Mouse (Mus musculus): ENCODE results near the gene Slc26a3.

The Slc26a3 gene

GRCm38 (mm10) chr12:31390571-31390970 is at the start of gene Slc26a3:
TSS of gene Slc26a3 (plus strand) at chr12:31390871.
- in situ Hi-C loops (cut with MboI, MseI): no loop called here

GRCm38 (mm10) chr12:31350191-31350943 is 40.3 kb upstream of the Slc26a3 start:
- in situ Hi-C loops (cut with MboI, MseI): loop anchor here (10.0 kb wide), 1 partner anchor 894 kb away; no protein-coding TSS in a partner anchor

GRCm38 (mm10) chr12:31350944-31351928 is 39.4 kb upstream of the Slc26a3 start, which contains the start of gene Dld:
TSS of gene Dld (minus strand) at chr12:31351453.
- in situ Hi-C loops (cut with MboI, MseI): loop anchor here (10.0 kb wide), 1 partner anchor 894 kb away; no protein-coding TSS in a partner anchor

GRCm38 (mm10) chr12:31366428-31366827 is 24.2 kb upstream of the Slc26a3 start:
- in situ Hi-C loops (cut with MboI, MseI): no loop called here

- in situ Hi-C loops (cut with MboI, MseI): no loop called here
Observed at GRCm38 (mm10) chr12:31367721-31368120, 22.9 kb upstream of the Slc26a3 start.

GRCm38 (mm10) chr12:31369118-31369517 is 21.6 kb upstream of the Slc26a3 start:
- in situ Hi-C loops (cut with MboI, MseI): no loop called here

GRCm38 (mm10) chr12:31369656-31370055 is 21.0 kb upstream of the Slc26a3 start:
- in situ Hi-C loops (cut with MboI, MseI): no loop called here

- in situ Hi-C loops (cut with MboI, MseI): no loop called here
Observed at GRCm38 (mm10) chr12:31374603-31375282, 15.9 kb upstream of the Slc26a3 start.

- in situ Hi-C loops (cut with MboI, MseI): no loop called here
Observed at GRCm38 (mm10) chr12:31375283-31375615, 15.4 kb upstream of the Slc26a3 start.

GRCm38 (mm10) chr12:31376326-31376950 is 14.2 kb upstream of the Slc26a3 start:
- in situ Hi-C loops (cut with MboI, MseI): no loop called here

GRCm38 (mm10) chr12:31377241-31377640 is 13.4 kb upstream of the Slc26a3 start:
- in situ Hi-C loops (cut with MboI, MseI): no loop called here

- in situ Hi-C loops (cut with MboI, MseI): no loop called here
Observed at GRCm38 (mm10) chr12:31380878-31381277, 9.8 kb upstream of the Slc26a3 start.

- in situ Hi-C loops (cut with MboI, MseI): no loop called here
Observed at GRCm38 (mm10) chr12:31382451-31382850, 8.2 kb upstream of the Slc26a3 start.

GRCm38 (mm10) chr12:31387303-31387702 is 3.4 kb upstream of the Slc26a3 start:
- in situ Hi-C loops (cut with MboI, MseI): no loop called here

- in situ Hi-C loops (cut with MboI, MseI): no loop called here
Observed at GRCm38 (mm10) chr12:31391696-31392095, 1.0 kb downstream of the Slc26a3 start.

GRCm38 (mm10) chr12:31395895-31396294 is 5.2 kb downstream of the Slc26a3 start:
- in situ Hi-C loops (cut with MboI, MseI): no loop called here

- in situ Hi-C loops (cut with MboI, MseI): no loop called here
Observed at GRCm38 (mm10) chr12:31397709-31398108, 7.0 kb downstream of the Slc26a3 start.

GRCm38 (mm10) chr12:31400821-31401220 is 10.2 kb downstream of the Slc26a3 start:
- in situ Hi-C loops (cut with MboI, MseI): no loop called here

GRCm38 (mm10) chr12:31401930-31402329 is 11.3 kb downstream of the Slc26a3 start:
- in situ Hi-C loops (cut with MboI, MseI): no loop called here

- in situ Hi-C loops (cut with MboI, MseI): no loop called here
Observed at GRCm38 (mm10) chr12:31404575-31405240, 14.0 kb downstream of the Slc26a3 start.

- in situ Hi-C loops (cut with MboI, MseI): no loop called here
Observed at GRCm38 (mm10) chr12:31415971-31416370, 25.3 kb downstream of the Slc26a3 start.
